Mouse (Mus musculus) cerebellum, postnatal 25 days (tissue): ENCODE measurements around the gene Cdk5rap2.
A peak's percentile ranks its signal among the peaks of the same experiment; 100 is the strongest.

Experiments used
- DNase-seq, 2 experiments: peaks; one replicate each; pipeline ENCODE4 v3.0.0; 2021; ENCODE audit warnings: mixed read lengths in 2 of 2

Gene Cdk5rap2

DNA sequence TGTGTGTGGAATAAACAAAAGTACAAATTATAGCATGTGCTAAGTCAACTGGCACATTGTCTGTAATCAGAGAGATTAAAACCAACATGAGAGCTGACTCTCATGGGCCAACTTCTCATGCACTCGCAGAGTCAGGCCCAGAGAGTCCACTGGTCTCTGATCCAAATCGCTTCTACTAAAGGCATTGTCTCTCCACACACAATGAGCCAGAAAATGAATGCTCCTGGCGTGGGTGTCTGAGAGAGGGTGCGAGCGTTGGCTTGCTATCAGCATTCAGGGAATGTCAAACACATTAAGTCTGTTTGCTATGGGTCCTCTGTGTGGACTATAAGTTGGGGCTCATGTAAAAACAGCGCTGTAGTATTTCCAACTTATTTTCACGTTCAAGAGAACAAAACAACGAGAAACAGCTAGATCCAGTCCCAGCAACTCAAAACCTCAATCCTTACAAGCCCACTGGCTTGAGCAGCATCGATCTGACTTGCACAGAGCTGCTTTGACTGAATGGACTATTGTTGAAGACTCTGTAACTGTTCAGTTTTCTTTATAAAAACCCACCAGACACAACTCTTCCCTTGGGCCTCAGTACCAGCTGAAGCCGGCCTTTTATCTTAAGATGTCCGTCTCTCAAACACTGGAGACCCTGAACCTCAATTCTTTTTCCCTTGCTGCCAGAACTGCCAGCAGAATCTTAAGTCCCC, 74.6 kb downstream of the Cdk5rap2 start:
- no peak for DNase-seq

DNA sequence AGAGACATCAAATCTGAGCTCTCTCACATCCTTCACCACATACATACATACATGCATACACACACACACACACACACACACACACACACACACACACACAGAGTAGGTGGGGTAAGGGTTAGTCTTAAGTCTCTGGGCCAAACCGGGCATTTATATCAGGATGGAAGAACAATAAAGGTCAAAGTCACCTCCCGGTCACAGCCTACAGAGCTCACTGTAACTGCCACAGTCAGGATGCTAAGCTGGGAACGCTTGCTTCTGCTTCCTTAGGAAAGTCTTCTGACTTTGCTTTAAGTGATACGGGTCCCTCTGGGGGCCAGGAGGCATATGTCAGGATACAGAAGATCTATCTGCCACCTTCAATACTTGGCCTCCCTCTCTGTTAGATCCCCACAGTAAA, 75.2 kb downstream of the Cdk5rap2 start:
- DNase-seq, result no peak

DNA sequence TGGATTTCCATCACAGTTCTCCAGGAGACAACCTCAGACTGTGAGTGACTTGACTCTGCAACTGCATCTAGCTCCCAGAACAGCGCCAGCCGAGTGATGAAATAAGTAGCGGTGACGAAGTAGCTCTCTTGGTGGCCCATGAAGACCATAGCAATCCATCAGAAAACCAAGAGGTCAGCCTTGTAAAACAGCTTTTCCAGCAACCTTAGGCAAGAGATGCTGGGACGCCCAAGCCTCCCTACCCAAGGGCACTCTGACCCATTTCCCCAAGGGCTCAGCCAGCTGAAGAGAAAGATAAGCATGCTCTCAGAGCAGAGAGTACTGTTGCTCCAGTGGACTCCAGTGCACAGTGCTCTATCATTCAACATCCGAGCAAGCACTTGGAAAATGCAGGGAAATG, 77.3 kb downstream of the Cdk5rap2 start:
- DNase-seq, result no peak

DNA sequence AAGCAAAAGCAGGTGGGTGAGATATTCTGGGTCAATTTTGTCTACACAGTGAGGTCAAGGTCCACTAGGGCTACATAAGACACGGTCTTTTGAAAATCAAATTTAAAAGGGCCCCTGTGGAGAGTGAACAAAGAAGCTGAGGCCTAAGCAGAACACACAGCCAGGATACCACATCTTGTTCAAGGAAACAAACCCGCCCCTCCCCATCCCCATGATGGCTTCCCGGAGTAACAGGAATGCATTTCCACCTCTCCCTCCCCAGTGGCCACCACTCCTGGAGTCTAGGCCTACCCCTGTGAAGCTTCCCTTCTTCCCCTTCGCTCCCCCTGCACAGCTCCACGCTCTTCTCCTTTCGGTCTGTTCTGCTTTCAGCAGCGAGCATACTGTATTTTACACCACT, 77.7 kb downstream of the Cdk5rap2 start:
- no peak for DNase-seq

DNA sequence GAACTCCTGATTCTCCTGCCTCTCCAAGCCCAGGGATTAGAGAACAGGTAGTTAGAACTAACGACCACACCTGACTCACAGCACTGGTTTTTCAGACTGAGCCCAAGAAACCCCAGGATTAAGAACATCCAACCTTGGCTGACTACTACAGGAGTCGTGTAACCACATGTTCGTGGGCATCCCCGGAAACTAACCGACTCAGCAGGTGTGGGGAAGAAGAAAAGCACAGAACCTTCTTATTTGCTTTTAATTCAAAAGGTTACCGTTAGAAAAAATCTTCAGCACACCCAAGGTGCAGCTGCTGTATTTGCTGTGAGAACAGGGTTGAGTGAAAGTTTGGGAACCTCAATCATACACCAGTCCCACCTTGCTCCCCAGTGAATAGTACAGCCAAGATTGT, 79.1 kb downstream of the Cdk5rap2 start:
- DNase-seq, result no peak

DNA sequence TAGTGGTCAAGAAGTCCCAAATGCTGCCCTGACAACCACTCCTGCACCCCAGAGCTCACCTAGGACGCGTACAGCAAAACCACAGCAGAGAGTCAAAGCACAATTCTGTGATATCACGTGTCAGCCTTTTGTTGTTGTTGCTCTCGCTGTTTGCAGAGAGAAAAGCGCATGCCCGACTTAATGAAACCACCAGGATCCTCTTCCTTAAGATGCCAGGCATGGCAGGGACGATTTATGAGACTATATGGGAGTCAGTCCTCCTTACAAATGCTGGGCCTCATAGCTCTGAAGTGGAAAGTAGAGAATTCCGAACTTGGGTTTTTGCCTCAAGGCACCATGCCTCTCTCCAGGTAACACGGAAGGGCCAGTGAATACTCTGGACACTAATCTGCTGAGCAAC, 82.2 kb downstream of the Cdk5rap2 start:
- no peak for DNase-seq

DNA sequence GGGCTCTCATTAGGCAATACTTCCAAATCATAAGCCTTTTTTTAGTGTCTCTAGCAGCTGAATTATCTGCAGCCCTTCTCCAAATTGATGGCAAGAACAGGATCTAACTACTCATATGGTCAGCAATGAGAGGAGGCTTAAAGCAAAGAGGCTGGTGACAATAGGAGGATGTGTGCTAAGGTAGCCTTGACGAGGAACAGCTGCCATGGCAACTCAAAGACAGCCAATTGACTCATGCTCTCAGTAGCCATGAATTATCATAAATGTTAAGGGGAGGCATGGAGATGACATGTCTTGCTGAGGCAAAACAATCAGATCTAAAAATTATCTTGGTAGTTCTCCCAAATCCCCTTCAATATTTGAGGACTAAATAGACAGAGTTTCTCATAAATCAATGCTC, 82.8 kb downstream of the Cdk5rap2 start:
- no peak for DNase-seq

DNA sequence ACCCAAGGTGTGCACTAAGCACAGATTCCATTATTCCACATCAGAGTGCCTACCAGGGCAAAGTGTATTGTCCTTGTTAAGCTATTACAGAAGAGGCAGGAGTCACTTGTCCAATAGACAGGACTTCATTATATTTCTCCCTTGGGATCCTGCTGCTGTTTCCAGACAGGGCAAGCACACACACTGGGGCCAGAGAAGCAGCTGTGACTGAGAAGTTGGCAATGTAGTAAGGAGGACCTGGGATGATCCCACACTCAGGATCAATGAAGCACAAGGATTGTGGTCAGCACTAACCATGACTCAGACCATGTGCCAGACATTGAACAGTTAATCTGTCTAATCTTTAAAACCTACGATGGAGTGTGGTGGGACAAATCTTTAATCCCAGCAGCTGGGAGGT, 88.7 kb downstream of the Cdk5rap2 start:
- DNase-seq, result no peak

DNA sequence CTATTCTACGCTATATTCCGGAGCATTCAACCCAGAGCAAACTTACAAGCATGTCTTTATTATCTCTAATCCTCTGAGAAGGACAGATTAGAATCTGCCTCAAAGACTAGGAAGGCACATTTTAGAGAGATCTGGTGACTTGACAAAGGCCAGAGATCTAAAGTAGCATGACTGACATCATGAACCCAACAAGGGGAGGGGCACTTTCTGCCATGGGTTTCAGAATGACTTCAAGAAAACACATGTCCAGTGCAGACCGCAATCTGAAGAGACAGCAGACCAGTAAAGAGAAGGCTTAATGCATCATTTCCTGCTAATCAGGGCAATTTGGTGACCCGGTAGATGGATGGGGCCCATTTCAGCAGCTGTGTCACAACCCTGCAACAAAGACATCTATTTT, 98.1 kb downstream of the Cdk5rap2 start:
- DNase-seq, result no peak

DNA sequence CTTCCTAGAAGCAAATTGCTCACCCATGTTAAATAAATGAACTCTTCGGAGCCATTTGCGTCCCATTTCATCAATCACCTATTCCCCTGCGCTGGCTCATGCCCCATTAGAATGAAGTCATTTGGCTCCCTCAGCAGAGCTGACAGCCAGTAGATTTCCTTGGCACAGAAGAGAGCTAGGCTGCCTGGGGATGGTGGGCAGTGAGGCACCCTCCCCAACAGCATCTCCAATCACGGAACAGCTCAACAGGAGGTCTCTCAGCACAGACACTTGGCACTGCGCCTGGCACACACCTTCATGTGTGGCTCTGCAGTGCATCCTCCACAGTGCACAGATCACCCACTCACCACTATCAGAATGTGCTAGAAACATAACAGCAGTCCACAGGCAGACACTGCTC, 98.7 kb downstream of the Cdk5rap2 start:
- DNase-seq, result peak; percentile 79 to 82

DNA sequence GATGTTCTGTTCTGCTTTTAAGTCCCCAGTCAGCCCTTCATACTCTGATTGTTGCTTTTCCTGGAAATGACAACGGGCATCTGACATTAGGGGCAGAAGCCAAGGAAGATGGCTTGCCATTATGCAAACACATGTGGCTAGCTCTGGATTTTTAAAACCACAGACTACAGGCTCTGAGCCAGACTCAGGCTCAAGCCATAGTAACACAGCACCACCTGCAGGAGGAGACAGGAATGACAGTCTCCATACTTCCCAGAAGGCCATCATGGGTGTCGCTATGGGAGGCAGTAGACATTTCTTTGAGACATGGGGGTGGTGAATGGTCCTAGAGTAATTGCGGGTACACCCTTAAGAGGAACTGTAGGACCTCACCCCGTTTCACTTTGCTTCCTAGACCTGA, 103.0 kb downstream of the Cdk5rap2 start:
- DNase-seq, result peak; percentile 72 to 82

DNA sequence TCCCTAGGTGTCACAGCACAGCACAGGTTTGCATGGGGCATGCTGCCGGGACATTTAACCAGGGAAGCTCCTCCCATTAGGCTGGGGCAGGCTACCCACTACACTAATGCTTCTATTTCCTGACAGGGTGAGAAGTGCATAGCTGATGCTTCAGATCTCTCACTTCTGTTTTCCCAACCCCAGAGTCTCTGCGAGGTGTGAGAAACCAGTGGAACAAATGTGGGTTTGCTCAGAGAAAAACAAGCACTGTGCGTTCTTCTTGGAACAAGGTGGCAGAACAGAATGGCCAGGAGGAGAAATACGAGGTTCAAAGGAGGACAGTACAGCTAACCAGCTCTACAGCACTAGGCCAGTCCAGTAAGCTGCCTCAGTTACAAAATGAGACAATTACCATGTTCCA, 106.4 kb downstream of the Cdk5rap2 start:
- no peak for DNase-seq

DNA sequence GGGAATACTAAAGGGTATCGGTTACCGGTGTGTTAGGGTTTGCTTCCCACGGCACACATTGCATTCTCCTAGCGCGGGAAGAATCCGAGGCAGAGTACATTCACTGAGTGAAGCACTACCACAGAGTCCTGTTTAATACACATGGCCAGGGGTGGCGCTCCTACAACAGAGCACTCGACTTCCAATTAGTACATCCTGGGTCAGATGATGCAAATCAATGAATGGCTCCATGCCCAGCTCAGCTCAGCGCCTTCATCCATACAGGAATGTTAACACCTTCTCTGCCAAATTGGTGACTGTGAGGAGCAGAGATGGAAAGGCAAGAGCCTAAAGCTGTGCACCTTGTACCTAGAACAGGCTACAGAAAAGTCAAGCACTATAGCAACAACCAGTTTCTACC, 109.1 kb downstream of the Cdk5rap2 start:
- DNase-seq, result no peak

DNA sequence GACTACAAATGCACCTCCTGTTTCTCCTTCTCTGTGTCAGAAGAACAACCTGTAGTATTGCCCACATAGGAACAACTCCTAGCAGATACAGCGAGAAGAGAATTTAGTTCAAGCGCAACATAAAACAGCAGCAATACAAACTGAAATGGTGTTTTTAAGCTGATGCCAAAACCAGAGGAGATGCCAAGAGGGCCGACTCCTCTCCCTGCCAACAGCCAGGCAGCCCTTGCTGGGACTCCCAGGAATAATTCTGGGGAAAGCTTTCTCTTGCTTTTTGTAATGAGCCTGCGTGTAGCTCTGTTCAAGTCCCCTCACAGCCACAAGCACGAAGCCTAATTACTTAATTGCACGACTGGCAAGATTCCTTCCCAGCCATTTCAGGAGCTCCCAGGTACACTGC, 120.9 kb downstream of the Cdk5rap2 start:
- DNase-seq, result no peak

DNA sequence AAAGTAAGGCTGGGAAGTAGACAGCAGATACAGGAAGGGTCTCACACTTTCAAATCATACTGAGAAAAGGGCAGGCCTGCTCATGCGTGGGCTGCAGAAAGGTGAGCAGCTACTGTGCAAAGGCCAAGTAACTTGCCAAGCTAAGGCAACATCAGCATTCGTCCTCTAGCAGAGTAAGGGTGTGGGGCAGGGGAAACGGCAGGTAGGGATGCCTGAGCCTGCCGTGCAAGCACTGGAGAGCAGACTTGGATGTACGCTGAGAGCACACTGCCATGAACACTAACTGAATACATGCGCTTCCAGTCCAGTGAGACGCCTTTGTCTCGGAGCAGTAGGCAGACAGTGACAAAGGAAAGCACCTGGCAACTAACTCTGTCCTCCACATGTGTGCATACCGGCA, 127.1 kb downstream of the Cdk5rap2 start:
- DNase-seq, result no peak

DNA sequence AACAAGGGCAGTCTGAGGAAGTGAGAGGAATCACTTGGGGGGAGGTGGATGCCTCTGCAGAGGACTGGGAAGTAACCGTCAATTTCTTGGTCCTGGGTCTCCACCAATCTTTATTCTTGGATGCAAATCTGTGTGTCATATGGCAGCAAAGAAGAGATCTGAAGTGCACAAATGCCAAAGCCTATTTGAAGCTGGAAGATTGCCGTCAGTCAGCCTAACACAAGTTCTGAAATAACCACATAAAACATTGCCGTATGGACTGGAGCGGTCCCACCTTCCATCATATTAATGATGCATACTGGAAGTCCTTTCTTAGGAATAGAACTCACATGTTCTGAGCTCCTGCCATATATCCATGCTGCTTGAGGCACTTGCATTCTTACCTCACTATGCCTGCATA, 131.4 kb downstream of the Cdk5rap2 start:
- DNase-seq, result no peak

DNA sequence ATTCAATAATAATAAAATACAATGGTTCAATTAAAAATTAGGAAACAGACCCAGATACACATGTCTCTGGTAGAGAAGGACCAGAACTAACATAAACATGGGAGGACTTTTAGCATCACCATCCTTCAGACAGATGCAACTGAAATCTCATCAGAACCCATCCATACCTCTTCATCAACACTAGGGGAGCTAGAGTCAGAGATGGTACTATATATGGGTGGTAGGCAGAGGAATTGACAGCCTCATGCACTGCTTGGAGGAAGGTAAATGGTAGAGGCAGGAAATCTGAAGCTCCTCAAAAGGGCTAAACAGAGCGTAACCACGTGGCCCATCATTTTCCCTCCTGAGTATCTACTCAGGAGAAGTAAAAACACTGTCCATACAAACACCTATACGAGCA, 132.2 kb downstream of the Cdk5rap2 start:
- DNase-seq, result no peak

DNA sequence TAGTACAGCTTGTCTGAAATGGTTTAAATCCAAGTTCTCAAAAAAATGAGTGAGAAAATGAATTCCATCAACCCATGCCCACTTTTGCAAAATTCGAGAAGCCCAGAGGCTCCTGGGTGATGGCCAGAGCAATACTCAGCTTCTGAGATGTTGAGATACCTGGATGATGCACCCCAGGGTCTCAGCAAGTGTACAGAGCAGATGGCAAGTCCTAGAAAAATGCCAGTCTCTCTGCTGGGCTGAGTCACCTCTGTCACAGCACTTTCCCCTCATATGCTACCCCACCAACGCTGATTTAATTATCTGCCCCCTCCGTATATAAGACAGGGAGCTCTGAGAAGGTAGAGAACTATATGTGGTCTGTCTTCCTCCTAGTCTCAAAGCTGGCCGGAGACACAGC, 137.3 kb downstream of the Cdk5rap2 start:
- DNase-seq, result no peak

DNA sequence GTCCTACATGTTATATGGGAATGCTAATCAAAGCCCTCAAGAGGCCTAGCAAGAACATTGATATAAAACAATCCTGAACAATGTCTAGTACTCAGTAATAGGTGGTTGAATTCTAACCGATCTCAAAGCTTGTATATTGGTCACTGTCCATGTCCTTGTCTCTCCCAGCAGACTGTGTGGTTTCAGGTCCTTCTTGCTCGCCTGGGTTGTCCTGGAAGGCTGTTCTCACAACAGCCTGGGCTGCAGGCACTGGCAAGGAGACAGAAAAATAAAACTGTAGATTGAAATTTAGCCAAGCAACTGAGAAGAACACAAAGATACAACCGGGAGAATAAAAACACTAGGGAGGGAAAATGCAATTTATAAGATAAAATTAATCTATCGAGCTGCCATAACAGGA, 137.7 kb downstream of the Cdk5rap2 start:
- DNase-seq, result no peak

DNA sequence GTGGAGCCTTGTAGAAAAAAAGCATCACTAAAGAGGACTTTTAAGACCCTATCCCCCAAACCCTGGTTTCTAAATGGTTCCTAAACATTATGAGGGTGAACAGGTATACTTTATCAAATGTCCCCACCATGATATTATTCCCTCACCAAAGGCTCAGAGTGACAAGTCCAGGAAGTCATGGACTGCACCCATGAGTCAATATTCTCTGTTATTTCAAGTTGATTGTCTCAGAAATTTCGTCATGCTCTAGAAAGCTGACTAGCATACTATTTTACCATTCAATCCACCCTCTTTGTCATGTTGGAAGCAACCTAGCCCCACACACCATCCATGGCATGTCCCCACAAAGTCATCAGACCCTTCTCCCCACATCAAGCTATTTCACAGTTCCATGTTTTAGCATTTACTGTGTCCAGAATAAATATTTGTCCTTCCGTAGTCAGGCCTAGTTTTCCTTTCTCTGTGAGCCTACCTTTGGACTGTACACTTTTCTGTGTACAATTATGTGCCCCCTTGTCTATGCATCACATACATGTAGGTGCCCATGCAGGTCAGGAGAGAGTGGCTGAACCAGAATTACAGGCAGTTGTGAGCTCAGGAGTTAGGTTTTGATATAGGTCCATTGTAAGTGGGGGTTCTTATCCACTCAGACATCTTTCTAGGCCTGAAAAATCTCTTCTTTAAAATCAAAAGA, 142.9 kb downstream of the Cdk5rap2 start:
- DNase-seq, result no peak

DNA sequence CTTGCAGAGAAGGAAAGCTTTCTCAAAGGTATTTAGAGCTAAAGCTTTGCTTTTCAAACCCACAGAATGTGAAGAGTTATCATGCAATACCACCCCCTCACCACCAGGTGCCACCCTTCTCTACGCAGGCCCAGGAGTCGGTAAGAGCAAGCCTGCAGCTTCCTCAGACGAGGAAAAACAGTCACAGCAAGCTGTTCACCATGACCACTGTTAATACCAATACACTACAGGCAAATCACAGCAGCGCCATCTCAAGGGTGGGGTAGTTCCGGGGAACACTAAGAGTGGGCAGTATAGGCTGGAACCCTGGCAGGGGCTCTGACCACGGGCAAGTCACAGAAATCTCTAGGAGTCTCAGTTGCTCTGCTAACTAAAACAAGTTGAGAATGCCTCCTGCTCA, 145.0 kb downstream of the Cdk5rap2 start:
- DNase-seq, result peak in 1 of 2 experiments; percentile 55

DNA sequence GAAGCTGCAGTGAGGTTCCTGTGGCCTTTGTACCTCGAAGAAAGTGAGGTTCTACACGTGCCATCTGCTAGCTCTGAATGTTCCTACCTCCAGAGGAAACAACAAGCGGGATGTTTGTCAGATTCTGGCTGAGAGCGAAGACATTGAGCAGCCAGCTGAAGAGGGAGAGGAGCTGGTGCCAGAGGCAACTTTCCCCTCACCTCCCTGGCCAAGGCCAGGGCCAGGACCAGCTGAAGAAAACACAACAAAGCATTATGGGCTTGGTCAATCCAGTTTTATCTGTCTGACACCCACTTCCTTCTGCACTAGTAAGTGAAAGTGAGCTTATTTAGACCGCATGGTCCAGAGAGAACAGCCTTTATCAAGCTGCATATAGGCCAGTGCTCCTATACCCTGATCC, 147.4 kb downstream of the Cdk5rap2 start:
- DNase-seq, result no peak

DNA sequence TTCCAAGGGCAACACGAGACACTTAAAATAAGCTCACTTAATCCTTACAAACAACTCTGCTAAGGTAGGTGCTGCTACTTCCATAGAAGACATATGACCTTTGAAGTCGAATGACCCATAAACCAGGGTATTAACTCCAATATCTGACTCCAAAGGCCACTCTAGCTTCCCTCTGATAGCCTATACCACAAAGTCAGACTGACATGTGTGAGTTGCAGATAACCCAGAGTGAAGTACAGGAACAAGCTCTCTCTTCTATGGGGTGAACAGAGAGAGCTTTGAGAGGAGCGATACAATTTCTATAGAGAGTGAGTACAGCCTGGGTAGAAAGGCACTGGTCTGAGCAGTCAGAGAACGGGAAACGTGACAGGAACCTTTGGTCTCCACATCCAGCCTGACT, 148.9 kb downstream of the Cdk5rap2 start:
- DNase-seq, result no peak

DNA sequence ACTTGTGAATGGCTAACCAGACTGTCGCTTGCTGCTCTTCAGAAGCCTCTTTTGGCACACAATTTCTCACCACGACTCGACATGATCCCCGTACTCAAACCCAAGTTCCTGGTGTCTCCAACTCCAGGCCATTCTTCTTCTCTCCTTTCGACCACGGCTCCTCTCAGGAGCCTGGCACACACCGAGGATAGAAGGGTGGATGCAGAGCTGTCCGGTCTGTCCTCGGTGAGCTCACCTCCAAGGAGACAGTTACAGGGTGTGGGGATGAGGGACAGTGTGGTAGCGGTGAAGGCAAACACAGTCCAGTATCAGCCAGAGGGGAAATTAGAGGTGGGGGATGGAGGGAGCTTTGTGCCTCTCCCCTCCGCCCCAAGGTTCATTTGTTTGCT, 149.8 kb downstream of the Cdk5rap2 start:
- DNase-seq, result peak; percentile 48 to 65
